ENCODE assay signal across 16 mouse cellular contexts in genomic region chr1:155427126-155427865, GRCm38 (mm10). TPM values are rescaled to one million over a fixed set of nuclear protein-coding genes. Genes with fewer than 3 reads are reported as not detected.
A peak's percentile ranks its signal among the peaks of the same experiment; 100 is the strongest.
DNase-seq lines count a peak whose midpoint lies in the region; ATAC-seq and TF ChIP-seq lines count a peak whose summit lies in the region.
"Had no signal": no experiment of that assay in that cellular context is flagged by ENCODE, and none has a peak within 500 bp of the region (broad histone marks: within the 10 kb centered on the region; RNA-seq: fewer than 3 reads in every experiment).

No protein-coding gene starts in this region.

- H3K27me3 ChIP-seq in forebrain, embryonic 11.5 days (ENCODE audit: control insufficient read depth, insufficient read depth, low read length) = no peaks in the 10 kb centered on the region
- no peaks in the 10 kb centered on the region for H3K27me3 ChIP-seq in hindbrain, embryonic 14.5 days (ENCODE audit: control insufficient read depth, insufficient read depth, low read length)
- no peaks in the 10 kb centered on the region for H3K27me3 ChIP-seq in midbrain, postnatal 0 days (ENCODE audit: insufficient read depth, low read length)
- no peaks in the 10 kb centered on the region for H3K27me3 ChIP-seq in liver, embryonic 12.5 days (replicated peaks)
- H3K27me3 ChIP-seq: intestine, embryonic 15.5 days; limb, embryonic 13.5 days had no signal

- peaks cover 5% of the 10 kb centered on the region; the same call in 1 of the 2 replicates for H3K4me1 ChIP-seq in forebrain, embryonic 11.5 days (replicated peaks; ENCODE audit: control insufficient read depth, insufficient read depth, low read length)
- peaks cover 10% of the 10 kb centered on the region for H3K4me1 ChIP-seq in hindbrain, embryonic 14.5 days (replicated peaks; ENCODE audit: control insufficient read depth, insufficient read depth, low read length)
- no peaks in the 10 kb centered on the region for H3K4me1 ChIP-seq in midbrain, postnatal 0 days (ENCODE audit: insufficient read depth, low read length)
- peaks cover 39% of the 10 kb centered on the region for H3K4me1 ChIP-seq in liver, embryonic 12.5 days
- H3K4me1 ChIP-seq: intestine, embryonic 15.5 days; limb, embryonic 13.5 days had no signal

- no peaks in the 10 kb centered on the region; the same call in 1 of the 2 replicates for H3K9me3 ChIP-seq in forebrain, embryonic 11.5 days (ENCODE audit: control insufficient read depth, low read length)
- no peaks in the 10 kb centered on the region for H3K9me3 ChIP-seq in hindbrain, embryonic 14.5 days (ENCODE audit: control insufficient read depth, low read length)
- H3K9me3 ChIP-seq in midbrain, postnatal 0 days (ENCODE audit: low read length) = no peaks in the 10 kb centered on the region
- H3K9me3 ChIP-seq in liver, embryonic 12.5 days (replicated peaks) = no peaks in the 10 kb centered on the region
- H3K9me3 ChIP-seq: intestine, embryonic 15.5 days; limb, embryonic 13.5 days had no signal

- no peak overlapping the region for H3K9ac ChIP-seq in forebrain, embryonic 11.5 days (ENCODE audit: low read length)
- no peak overlapping the region for H3K9ac ChIP-seq in hindbrain, embryonic 14.5 days
- no peak overlapping the region for H3K9ac ChIP-seq in midbrain, postnatal 0 days (replicated peaks; ENCODE audit: low read length, poor library complexity, severe bottlenecking)
- no peak overlapping the region for H3K9ac ChIP-seq in liver, embryonic 12.5 days
- H3K9ac ChIP-seq: intestine, embryonic 15.5 days; limb, embryonic 13.5 days had no signal

- no peak for TF ChIP-seq CTCF in midbrain, postnatal 0 days (IDR thresholded peaks at IDR 0.05)

- 0 out of 2 replicates have a peak overlapping the region, but pooled peaks have one; percentile 5 for H3K27ac ChIP-seq in forebrain, embryonic 11.5 days (ENCODE audit: low read depth, low read length)
- H3K27ac ChIP-seq in hindbrain, embryonic 14.5 days = no peak overlapping the region
- no peak overlapping the region for H3K27ac ChIP-seq in midbrain, postnatal 0 days (ENCODE audit: low read depth, low read length)
- H3K27ac ChIP-seq in liver, embryonic 12.5 days = no peak overlapping the region
- H3K27ac ChIP-seq: intestine, embryonic 15.5 days; limb, embryonic 13.5 days had no signal

- no peak overlapping the region for H3K4me3 ChIP-seq in forebrain, embryonic 11.5 days (ENCODE audit: low read depth, low read length)
- H3K4me3 ChIP-seq in hindbrain, embryonic 14.5 days (replicated peaks; ENCODE audit: low read length) = no peak overlapping the region
- no peak overlapping the region for H3K4me3 ChIP-seq in midbrain, postnatal 0 days (ENCODE audit: low read depth, low read length)
- H3K4me3 ChIP-seq in liver, embryonic 12.5 days = no peak overlapping the region
- H3K4me3 ChIP-seq: intestine, embryonic 15.5 days; limb, embryonic 13.5 days had no signal

- ATAC-seq in forebrain, embryonic 11.5 days (replicated peaks; ENCODE audit: low FRiP score) = peak; percentile 89
- ATAC-seq in hindbrain, embryonic 14.5 days (ENCODE audit: low FRiP score) = peak; percentile 82; the same call in 1 of the 2 replicates
- ATAC-seq in midbrain, postnatal 0 days (ENCODE audit: low FRiP score) = peak; percentile 73
- no peak for ATAC-seq in liver, embryonic 12.5 days
- ATAC-seq: activated CD4-positive, CD25-positive, alpha-beta regulatory T cell, adult 4 months; intestine, embryonic 15.5 days had no signal

- no peaks in the 10 kb centered on the region for H3K36me3 ChIP-seq in forebrain, embryonic 11.5 days (ENCODE audit: control insufficient read depth, insufficient read depth, low read length)
- no peaks in the 10 kb centered on the region for H3K36me3 ChIP-seq in hindbrain, embryonic 14.5 days (replicated peaks; ENCODE audit: control insufficient read depth, insufficient read depth)
- no peaks in the 10 kb centered on the region for H3K36me3 ChIP-seq in midbrain, postnatal 0 days (ENCODE audit: insufficient read depth, low read length)
- H3K36me3 ChIP-seq in liver, embryonic 12.5 days = no peaks in the 10 kb centered on the region
- H3K36me3 ChIP-seq: intestine, embryonic 15.5 days; limb, embryonic 13.5 days had no signal

- WGBS in forebrain, embryonic 11.5 days = 33% methylated on average over 6 of the region's 6 CpGs
- 35% methylated on average over 6 of the region's 6 CpGs for WGBS in hindbrain, embryonic 14.5 days
- 33% methylated on average over 6 of the region's 6 CpGs for WGBS in midbrain, postnatal 0 days
- 72% methylated on average over 6 of the region's 6 CpGs for WGBS in liver, embryonic 12.5 days (ENCODE audit: insufficient replicate concordance)

- peak; percentile 67 for DNase-seq in embryo, embryonic 10.5 days (ENCODE audit: low spot score)
- peak; percentile 54 for DNase-seq in forebrain, embryonic 11.5 days (ENCODE audit: low spot score)
- DNase-seq in hindbrain, embryonic 14.5 days (ENCODE audit: low spot score) = no peak
- DNase-seq in midbrain, postnatal 0 days (ENCODE audit: low spot score) = peak; percentile 57
- no peak for DNase-seq in cerebellum, adult 9-10 months
- DNase-seq in ovary, postnatal 36 days (ENCODE audit: low spot score) = no peak
- DNase-seq: cerebellum, postnatal 14 days; gastrocnemius, postnatal 14 days; kidney, postnatal 10 days; lung, adult 2 months; right cerebral cortex, postnatal 14 days; thymus, postnatal 14 days had no signal

- no peak overlapping the region for H3K4me2 ChIP-seq in forebrain, embryonic 11.5 days (ENCODE audit: low read depth, low read length, severe bottlenecking)
- no peak overlapping the region for H3K4me2 ChIP-seq in hindbrain, embryonic 14.5 days (replicated peaks)
- H3K4me2 ChIP-seq in midbrain, postnatal 0 days (ENCODE audit: low read depth, low read length, poor library complexity, severe bottlenecking) = no peak overlapping the region
- H3K4me2 ChIP-seq in liver, embryonic 12.5 days = no peak overlapping the region
- H3K4me2 ChIP-seq: intestine, embryonic 15.5 days; limb, embryonic 13.5 days had no signal

RNA-seq across cellular contexts. Expression of gene Xpr1, which starts 10.1 kb away (rescaled TPM):
- polyA plus RNA-seq in forebrain, embryonic 11.5 days (2014; fragmentation: Nextera tagmentation; extraction: Ambion mirVana) = 14.2 and 16.4 TPM in 2 replicates
- 38.7 and 40.7 TPM in 2 replicates for polyA plus RNA-seq in hindbrain, embryonic 14.5 days (2014; fragmentation: Nextera tagmentation; extraction: Ambion mirVana)
- 177 and 218 TPM in 2 replicates for total RNA-seq in midbrain, postnatal 0 days (2014; rRNA removed)
- polyA plus RNA-seq in midbrain, postnatal 0 days (2015; fragmentation: Nextera tagmentation; extraction: Ambion mirVana) = 29.5 and 38.3 TPM in 2 replicates
- 6.7 and 6.9 TPM in 2 replicates for polyA plus RNA-seq in liver, embryonic 12.5 days (2016; fragmentation: Nextera tagmentation; extraction: Ambion mirVana)

Comparison
In these comparisons a context has a peak if more than half of its experiments do, and no peak if none do; other contexts are left out.
1. DNase-seq: peak in embryo, embryonic 10.5 days (single experiment), forebrain, embryonic 11.5 days (single experiment) and midbrain, postnatal 0 days (single experiment); none in hindbrain, embryonic 14.5 days (single experiment), cerebellum, adult 9-10 months (single experiment) and ovary, postnatal 36 days (single experiment).